Mouse (Mus musculus) erythroblast, embryonic 14.5 days (primary cell): ENCODE results near the gene R3hdm2. TPM values are rescaled to one million over a fixed set of nuclear protein-coding genes. Genes with fewer than 3 reads are reported as not detected.

Experiments
- H3K27me3 ChIP-seq: 2 replicates; pipeline ENCODE4 v1.6.1; 2012; ENCODE audit warnings: inconsistent platforms; ENCODE audit not compliant: control insufficient read depth
- H3K36me3 ChIP-seq: 2 replicates; pipeline ENCODE4 v1.6.1; 2012; ENCODE audit warnings: mild to moderate bottlenecking, inconsistent platforms; ENCODE audit not compliant: control insufficient read depth
- H3K4me1 ChIP-seq: 2 replicates; pipeline ENCODE4 v1.6.1; 2012; ENCODE audit warnings: inconsistent platforms; ENCODE audit not compliant: control insufficient read depth
- H3K4me3 ChIP-seq: replicated peaks from 2 replicates; pipeline ENCODE3; 2012; ENCODE audit warnings: moderate library complexity, mild to moderate bottlenecking, inconsistent platforms
- H3K9me3 ChIP-seq: 2 replicates; pipeline ENCODE4 v1.6.1; 2012; ENCODE audit warnings: low read length, inconsistent platforms, mixed read lengths; ENCODE audit not compliant: control insufficient read depth
- GATA1 ChIP-seq: IDR thresholded peaks from 2 replicates; pipeline ENCODE4 v1.6.1; 2012; ENCODE audit warnings: low read length, inconsistent platforms, mixed read lengths
- TAL1 ChIP-seq: IDR thresholded peaks from 3 replicates; pipeline ENCODE4 v1.6.1; 2012; ENCODE audit warnings: low read length, inconsistent platforms, mixed read lengths
- polyA plus RNA-seq: library from polyadenylated mRNA; stranded (reverse); fragments of >175 nt; gene quantifications from 2 replicates; pipeline ENCODE4 v1.2.3, GENCODE M21; 2012

Gene R3hdm2
- polyA plus RNA-seq = 8.8 and 11.1 TPM in 2 replicates

DNA sequence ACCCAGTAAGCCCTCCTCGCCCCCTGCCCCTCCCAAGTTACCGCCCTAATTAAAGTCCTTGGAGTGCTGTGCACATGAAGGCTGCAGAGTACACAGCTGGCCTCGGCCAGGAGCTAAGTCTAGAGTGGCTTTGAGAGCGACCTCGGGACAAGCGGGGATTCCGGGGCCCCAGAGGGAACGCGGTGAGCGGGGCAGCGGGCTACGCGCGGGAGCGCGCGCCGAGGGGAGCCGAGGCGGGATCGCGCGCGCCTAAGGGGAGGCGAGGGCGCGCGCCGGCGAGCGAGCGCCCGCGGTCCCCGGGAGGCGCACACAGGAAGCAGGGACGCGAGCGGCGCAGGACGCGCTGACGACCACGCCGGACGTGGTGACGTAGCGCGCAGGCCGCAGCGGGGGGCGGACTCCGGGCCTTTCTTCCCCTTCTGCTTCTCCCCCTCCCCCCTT, at the start of gene R3hdm2:
R3hdm2 (plus strand) TSS at position 77 of the 441 bp plus-strand sequence.
- H3K27me3 ChIP-seq = no peaks in the 10 kb centered on the region
- peaks cover 24% of the 10 kb centered on the region for H3K4me1 ChIP-seq
- peak within 1 kb of the TSS; percentile 87 for H3K4me3 ChIP-seq
- no peak for TF ChIP-seq GATA1
- no peak for TF ChIP-seq TAL1
- H3K36me3 ChIP-seq = peaks cover 2% of the 10 kb centered on the region; the same call in 1 of the 2 replicates
- no peaks in the 10 kb centered on the region for H3K9me3 ChIP-seq

DNA sequence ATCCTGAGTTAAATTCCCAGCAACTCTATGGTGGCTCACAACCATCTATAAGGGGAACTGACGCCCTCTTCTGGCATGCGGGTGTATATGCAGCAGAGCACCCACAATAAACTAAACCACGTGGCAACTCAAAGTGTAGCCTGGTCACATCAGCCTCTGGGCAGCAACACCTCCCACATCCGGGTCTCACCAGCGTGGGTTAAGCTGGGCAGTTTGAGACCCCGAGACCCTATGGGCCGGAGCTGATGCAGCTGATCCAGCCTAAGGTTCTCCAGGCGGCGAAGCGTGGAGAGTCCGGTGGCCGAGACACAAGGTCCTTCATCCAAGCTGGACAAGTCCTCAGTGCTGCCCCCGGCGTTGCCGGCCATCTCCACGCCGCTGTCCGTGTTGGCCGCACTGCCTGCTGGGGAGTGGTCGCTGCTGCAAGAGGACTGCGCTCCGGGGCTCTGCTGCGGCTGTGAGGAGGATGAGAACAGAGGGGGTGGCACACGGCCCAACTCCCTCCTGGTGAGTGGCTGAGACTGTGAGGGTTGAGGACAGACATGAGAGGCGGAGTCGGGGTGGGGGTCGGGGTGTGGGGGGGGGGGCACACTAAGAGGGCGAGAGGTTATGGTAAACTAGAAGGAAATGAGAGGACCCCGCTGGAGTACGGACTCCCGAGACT, 47.8 kb upstream of the R3hdm2 start:
- peaks cover 31% of the 10 kb centered on the region for H3K27me3 ChIP-seq
- peaks cover 17% of the 10 kb centered on the region for H3K4me1 ChIP-seq
- H3K9me3 ChIP-seq = peaks cover 6% of the 10 kb centered on the region; the same call in 1 of the 2 replicates
- no peak overlapping the region for H3K4me3 ChIP-seq
- no peak for TF ChIP-seq GATA1
- no peak for TF ChIP-seq TAL1
- H3K36me3 ChIP-seq = peaks cover 10% of the 10 kb centered on the region

DNA sequence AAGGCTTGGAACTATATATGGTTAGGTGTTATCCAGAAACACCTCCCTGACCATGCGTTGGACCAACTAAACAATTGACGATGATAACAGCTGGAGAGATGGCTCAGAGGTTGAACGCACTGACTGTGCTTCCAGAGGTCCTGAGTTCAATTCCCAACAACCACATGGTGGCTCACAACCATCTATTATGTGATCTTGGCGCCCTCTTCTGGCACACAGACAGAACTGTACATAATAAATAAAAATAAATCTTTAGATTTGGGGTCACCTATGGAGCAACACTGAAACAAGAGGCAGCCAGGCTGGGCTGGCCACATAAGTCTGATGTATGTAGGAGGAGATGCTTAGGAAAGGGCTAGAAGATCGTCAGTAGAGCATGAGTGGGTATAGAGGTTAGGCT, 47.0 kb upstream of the R3hdm2 start:
- Histone ChIP-seq H3K4me1 (peaks cover 17% of the 10 kb centered on the region), H3K36me3 (peaks cover 10% of the 10 kb centered on the region), H3K27me3 (peaks cover 32% of the 10 kb centered on the region), H3K4me3 (no peak overlapping the region), H3K9me3 (peaks cover 6% of the 10 kb centered on the region; the same call in 1 of the 2 replicates)
- TF ChIP-seq TAL1 (no peak), GATA1 (no peak)

DNA sequence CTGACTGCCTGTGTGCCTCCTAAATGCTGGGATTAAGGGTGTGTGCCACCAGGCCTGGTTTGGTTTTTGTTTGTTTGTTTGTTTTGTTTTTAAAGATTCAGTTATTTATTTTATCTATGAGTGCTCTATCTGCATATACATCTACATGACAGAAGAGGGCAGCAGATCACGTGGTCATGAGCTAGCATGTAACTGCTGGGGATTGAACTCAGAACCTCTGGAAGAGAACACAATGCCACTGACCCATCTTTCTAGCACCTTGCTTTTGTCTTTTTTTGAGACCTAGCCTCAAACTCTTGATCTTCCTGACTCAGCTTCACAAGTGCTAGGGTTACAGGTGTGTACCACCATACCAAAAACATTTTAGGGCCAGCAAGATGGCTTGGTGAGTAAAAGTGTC, 44.9 kb upstream of the R3hdm2 start:
- peaks cover 6% of the 10 kb centered on the region; the same call in 1 of the 2 replicates for H3K9me3 ChIP-seq
- H3K4me1 ChIP-seq = peaks cover 22% of the 10 kb centered on the region
- TF ChIP-seq GATA1 = no peak
- TF ChIP-seq TAL1 = no peak
- peaks cover 48% of the 10 kb centered on the region for H3K27me3 ChIP-seq
- no peaks in the 10 kb centered on the region; the same call in 1 of the 2 replicates for H3K36me3 ChIP-seq
- no peak overlapping the region for H3K4me3 ChIP-seq

DNA sequence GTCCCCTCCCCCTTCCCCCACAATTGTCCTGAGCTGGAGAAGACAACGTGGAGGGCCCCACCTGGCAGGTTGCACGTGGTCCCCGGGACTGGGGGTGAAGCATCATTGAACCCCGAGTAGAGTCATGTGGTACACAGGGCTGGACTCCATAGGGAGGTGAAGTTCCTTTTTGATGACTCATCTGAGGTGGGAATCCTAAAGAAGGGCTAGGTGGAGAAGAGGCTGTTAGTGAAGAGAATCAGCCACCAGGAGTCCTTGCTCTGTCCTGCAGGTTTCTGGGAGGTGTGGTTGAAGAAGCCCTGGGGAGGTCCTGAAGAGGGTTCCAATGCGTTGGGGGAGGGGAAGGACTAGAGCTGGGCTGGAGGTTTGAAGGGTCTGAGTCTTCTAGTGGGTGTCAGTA, 43.2 kb upstream of the R3hdm2 start:
- TF ChIP-seq TAL1 (no peak), GATA1 (no peak)
- Histone ChIP-seq H3K4me1 (peaks cover 17% of the 10 kb centered on the region), H3K27me3 (peaks cover 61% of the 10 kb centered on the region)

DNA sequence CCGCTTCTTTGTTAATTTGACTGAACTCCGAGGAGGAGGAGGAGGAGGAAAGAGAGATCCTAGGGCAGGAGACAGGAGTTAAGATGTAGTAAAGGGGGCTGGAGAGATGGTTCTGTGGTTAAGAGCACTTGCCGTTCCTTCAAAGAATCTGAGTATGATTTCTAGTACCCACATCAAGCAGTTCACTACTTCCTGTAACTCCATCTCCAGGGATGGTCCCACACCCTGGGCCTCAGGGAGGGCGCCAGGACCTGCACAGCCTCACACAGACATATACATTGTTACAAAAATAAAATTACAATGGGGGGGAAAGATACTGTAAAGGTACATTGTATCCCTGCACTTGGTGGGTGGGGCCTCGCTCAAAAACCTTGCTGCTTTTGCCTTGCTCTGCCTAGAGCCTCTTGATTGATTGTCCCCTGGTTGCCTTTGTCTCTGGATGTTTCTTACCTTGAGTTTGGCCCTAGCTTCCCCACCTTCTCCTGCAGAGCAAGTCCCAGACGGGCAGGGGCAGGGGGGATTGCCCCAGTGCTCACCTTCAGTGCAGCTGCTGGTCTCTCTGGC, 42.5 kb upstream of the R3hdm2 start:
- TF ChIP-seq TAL1 (no peak), GATA1 (no peak)
- Histone ChIP-seq H3K9me3 (peaks cover 3% of the 10 kb centered on the region; the same call in 1 of the 2 replicates), H3K4me3 (no peak overlapping the region), H3K27me3 (peaks cover 62% of the 10 kb centered on the region), H3K36me3 (no peaks in the 10 kb centered on the region), H3K4me1 (peaks cover 18% of the 10 kb centered on the region)

More for the DNA sequence above, 43.2 kb upstream of the R3hdm2 start:
- Histone ChIP-seq H3K4me3 (no peak overlapping the region), H3K9me3 (peaks cover 7% of the 10 kb centered on the region; the same call in 1 of the 2 replicates), H3K36me3 (no peaks in the 10 kb centered on the region)

DNA sequence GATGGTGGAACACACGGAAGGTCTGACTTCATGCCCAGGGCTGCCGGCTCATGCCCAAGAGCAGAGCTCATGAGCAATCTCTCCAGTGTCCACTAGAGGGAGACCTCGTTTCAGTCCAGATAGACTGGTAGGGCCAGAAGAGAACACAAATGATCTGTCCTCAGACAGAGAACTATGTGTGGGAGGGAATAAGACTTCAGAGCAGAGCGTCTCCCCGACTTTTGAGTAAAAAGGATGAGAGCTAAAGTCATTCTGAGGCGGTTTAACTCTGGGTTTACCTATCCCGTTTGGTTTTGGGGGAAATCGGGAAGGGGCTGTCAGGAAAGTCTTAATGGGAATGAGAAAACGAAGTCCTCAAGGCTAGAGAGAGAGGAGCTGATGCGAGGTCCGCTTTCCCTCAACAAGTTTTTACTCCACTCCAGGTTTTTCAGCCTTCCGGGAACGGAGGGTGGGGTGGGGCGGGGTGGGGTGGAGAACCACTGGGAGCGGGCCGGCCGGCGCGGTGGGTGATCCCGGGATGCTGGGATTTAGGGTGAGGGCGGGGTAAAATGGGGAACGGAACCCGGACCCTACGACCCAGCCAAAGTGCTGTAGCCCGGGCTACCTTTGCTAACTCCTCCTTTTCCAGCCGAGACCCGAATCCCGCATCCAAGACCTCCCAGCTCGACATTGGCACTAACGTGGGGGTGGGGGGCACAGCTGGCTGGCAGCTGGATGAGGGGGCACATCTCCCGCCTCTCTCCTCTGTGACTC, 41.0 kb upstream of the R3hdm2 start:
- TF ChIP-seq TAL1 = no peak
- TF ChIP-seq GATA1 = no peak
- Histone ChIP-seq H3K4me3 (peak overlapping the region; percentile 26), H3K9me3 (peaks cover 3% of the 10 kb centered on the region; the same call in 1 of the 2 replicates), H3K4me1 (peaks cover 18% of the 10 kb centered on the region), H3K27me3 (peaks cover 68% of the 10 kb centered on the region), H3K36me3 (no peaks in the 10 kb centered on the region)

DNA sequence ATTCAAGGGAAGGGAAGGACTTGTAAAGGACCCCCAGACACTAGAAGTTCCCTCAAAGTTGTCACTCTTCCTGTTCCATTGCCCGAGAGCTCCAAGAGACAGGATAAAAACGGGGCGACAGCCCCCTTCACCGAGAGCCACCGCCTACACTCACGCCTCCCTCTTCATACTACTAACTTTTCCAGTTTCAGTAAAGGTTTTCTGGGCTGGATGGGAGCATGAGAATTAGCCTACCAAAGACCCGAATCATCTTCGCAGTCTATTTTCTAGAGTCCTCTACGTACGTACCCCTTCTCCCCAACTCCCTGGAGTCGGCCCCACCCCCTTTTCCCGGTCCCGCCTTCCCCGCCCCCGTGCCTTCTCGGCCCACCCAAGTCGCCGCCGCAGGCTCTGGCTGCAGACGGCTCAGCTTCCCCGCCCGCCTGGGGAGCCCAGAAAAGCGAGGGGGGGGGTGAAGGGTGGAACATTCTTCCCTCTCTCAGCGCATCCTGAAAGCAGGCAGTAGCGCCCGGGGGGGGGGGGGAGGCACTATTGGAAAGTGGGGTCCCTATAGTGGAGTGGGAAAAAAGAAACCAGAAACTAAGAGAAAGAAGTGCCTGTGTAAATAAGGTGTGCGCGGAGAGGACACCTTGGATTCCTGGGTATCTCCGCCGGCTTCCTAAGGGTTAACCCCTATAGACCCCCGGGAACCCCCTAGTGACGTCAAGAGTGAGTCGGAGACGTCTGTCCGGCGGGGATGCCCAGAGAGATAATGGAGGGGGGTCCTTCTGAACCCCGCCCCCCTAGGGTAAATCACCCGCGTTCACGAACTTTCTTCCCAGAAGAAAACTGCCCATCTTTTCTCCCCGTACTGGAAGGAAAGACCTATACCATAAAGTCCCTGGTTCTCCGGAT, 40.2 kb upstream of the R3hdm2 start:
- TF ChIP-seq TAL1 (no peak), GATA1 (no peak)
- Histone ChIP-seq H3K4me1 (peaks cover 18% of the 10 kb centered on the region), H3K9me3 (peaks cover 5% of the 10 kb centered on the region; the same call in 1 of the 2 replicates), H3K27me3 (peaks cover 71% of the 10 kb centered on the region), H3K4me3 (peak overlapping the region; percentile 26), H3K36me3 (no peaks in the 10 kb centered on the region)
